Mouse (Mus musculus): Measurements from ENCODE around the gene Hlcs.

Hlcs gene

GRCm38 (mm10) chr16:94079856-94080555 is 233.4 kb downstream of the Hlcs start:
- ATAC-seq (ENCODE audit: low TSS enrichment), result no peak

GRCm38 (mm10) chr16:94079075-94079855 is 234.1 kb downstream of the Hlcs start:
- ATAC-seq (ENCODE audit: low TSS enrichment), result no peak

Measured in frontal cortex, adult (tissue).